ENCODE assay signal across 25 mouse cellular contexts in genomic region chr13:46584860-46585259, GRCm38 (mm10).
DNase-seq lines count a peak whose midpoint lies in the region; ATAC-seq lines count a peak whose summit lies in the region.
"Had no signal": no experiment of that assay in that cellular context is flagged by ENCODE, and none has a peak within 500 bp of the region (broad histone marks: within the 10 kb centered on the region; RNA-seq: fewer than 3 reads in every experiment).

No protein-coding gene starts in this region.

- ATAC-seq in forebrain, embryonic 15.5 days (replicated peaks), result no peak
- ATAC-seq in forebrain, embryonic 11.5 days (replicated peaks; ENCODE audit: low FRiP score), result no peak
- ATAC-seq in midbrain, embryonic 14.5 days (ENCODE audit: low FRiP score, low TSS enrichment), result no peak
- ATAC-seq: CD4-positive, CD25-positive, alpha-beta regulatory T cell, adult 4 months; intestine, embryonic 15.5 days had no signal

- no peaks in the 10 kb centered on the region for H3K27me3 ChIP-seq in forebrain, embryonic 15.5 days
- no peaks in the 10 kb centered on the region for H3K27me3 ChIP-seq in forebrain, embryonic 11.5 days (ENCODE audit: control insufficient read depth, insufficient read depth, low read length)
- no peaks in the 10 kb centered on the region for H3K27me3 ChIP-seq in midbrain, embryonic 14.5 days (ENCODE audit: control insufficient read depth, insufficient read depth, low read length)
- H3K27me3 ChIP-seq: heart, embryonic 13.5 days; intestine, embryonic 15.5 days; lung, embryonic 15.5 days; neural tube, embryonic 13.5 days had no signal

- DNase-seq in forebrain, embryonic 11.5 days (ENCODE audit: low spot score), result no peak
- DNase-seq in layer of hippocampus, adult 18-20 months (ENCODE audit: low spot score in 2 of 2), result peak; percentile 21 to 59
- no peak for DNase-seq in layer of hippocampus, adult 11-12 months (ENCODE audit: low spot score)
- peak; percentile 37 for DNase-seq in layer of hippocampus, adult 9-11 months
- peak; percentile 30 for DNase-seq in midbrain, embryonic 14.5 days
- DNase-seq in lung, adult 18-20 months, result no peak
- DNase-seq in right cerebral cortex, postnatal 10 days (ENCODE audit: low spot score in 2 of 2), result no peak
- DNase-seq: adrenal gland, postnatal 14 days; cerebellum, adult 9-10 months; gastrocnemius, postnatal 14 days; heart, adult 18-20 months; kidney, adult 8-10 months; kidney, postnatal 10 days; lung, postnatal 4 days; right cerebral cortex, postnatal 4 days; thymus, postnatal 25 days had no signal

- H3K9me3 ChIP-seq in forebrain, embryonic 15.5 days, result no peaks in the 10 kb centered on the region
- no peaks in the 10 kb centered on the region for H3K9me3 ChIP-seq in forebrain, embryonic 11.5 days (ENCODE audit: control insufficient read depth, low read length)
- no peaks in the 10 kb centered on the region for H3K9me3 ChIP-seq in midbrain, embryonic 14.5 days (ENCODE audit: control insufficient read depth, low read length)
- H3K9me3 ChIP-seq: heart, embryonic 13.5 days; intestine, embryonic 15.5 days; lung, embryonic 15.5 days; neural tube, embryonic 13.5 days had no signal

- H3K27ac ChIP-seq in forebrain, embryonic 15.5 days (replicated peaks), result peak overlapping the region; percentile 48
- H3K27ac ChIP-seq in forebrain, embryonic 11.5 days (ENCODE audit: low read depth, low read length), result no peak overlapping the region
- no peak overlapping the region for H3K27ac ChIP-seq in midbrain, embryonic 14.5 days (replicated peaks; ENCODE audit: low read depth, low read length)
- H3K27ac ChIP-seq: heart, embryonic 13.5 days; hindbrain, embryonic 14.5 days; intestine, embryonic 15.5 days; liver, embryonic 14.5 days; lung, embryonic 15.5 days; neural tube, embryonic 13.5 days had no signal

- peaks cover 14% of the 10 kb centered on the region for H3K4me1 ChIP-seq in forebrain, embryonic 15.5 days
- no peaks in the 10 kb centered on the region for H3K4me1 ChIP-seq in forebrain, embryonic 11.5 days (replicated peaks; ENCODE audit: control insufficient read depth, insufficient read depth, low read length)
- no peaks in the 10 kb centered on the region for H3K4me1 ChIP-seq in midbrain, embryonic 14.5 days (ENCODE audit: control insufficient read depth, insufficient read depth, low read length)
- H3K4me1 ChIP-seq: intestine, embryonic 15.5 days; lung, embryonic 15.5 days; neural tube, embryonic 13.5 days had no signal

- no peak overlapping the region for H3K4me2 ChIP-seq in forebrain, embryonic 15.5 days (replicated peaks)
- H3K4me2 ChIP-seq in forebrain, embryonic 11.5 days (ENCODE audit: low read depth, low read length, severe bottlenecking), result no peak overlapping the region
- no peak overlapping the region for H3K4me2 ChIP-seq in midbrain, embryonic 14.5 days (ENCODE audit: low read length)
- H3K4me2 ChIP-seq: heart, embryonic 13.5 days; hindbrain, embryonic 14.5 days; intestine, embryonic 15.5 days; lung, embryonic 15.5 days; neural tube, embryonic 13.5 days had no signal

- H3K36me3 ChIP-seq in forebrain, embryonic 15.5 days, result no peaks in the 10 kb centered on the region
- no peaks in the 10 kb centered on the region for H3K36me3 ChIP-seq in forebrain, embryonic 11.5 days (ENCODE audit: control insufficient read depth, insufficient read depth, low read length)
- no peaks in the 10 kb centered on the region for H3K36me3 ChIP-seq in midbrain, embryonic 14.5 days (ENCODE audit: control insufficient read depth, insufficient read depth, low read length)
- H3K36me3 ChIP-seq: intestine, embryonic 15.5 days; lung, embryonic 15.5 days; neural tube, embryonic 13.5 days had no signal

- 46% methylated on average over 7 of the region's 7 CpGs for WGBS in forebrain, embryonic 15.5 days
- 66% methylated on average over 7 of the region's 7 CpGs for WGBS in forebrain, embryonic 11.5 days
- 36% methylated on average over 7 of the region's 7 CpGs for WGBS in midbrain, embryonic 14.5 days

- no peak overlapping the region for H3K9ac ChIP-seq in forebrain, embryonic 15.5 days (replicated peaks)
- no peak overlapping the region for H3K9ac ChIP-seq in forebrain, embryonic 11.5 days (ENCODE audit: low read length)
- no peak overlapping the region for H3K9ac ChIP-seq in midbrain, embryonic 14.5 days (replicated peaks; ENCODE audit: low read length)
- H3K9ac ChIP-seq: heart, embryonic 13.5 days; hindbrain, embryonic 14.5 days; intestine, embryonic 15.5 days; liver, embryonic 14.5 days; lung, embryonic 15.5 days; neural tube, embryonic 13.5 days had no signal

- no peak overlapping the region for H3K4me3 ChIP-seq in forebrain, embryonic 15.5 days
- no peak overlapping the region for H3K4me3 ChIP-seq in forebrain, embryonic 11.5 days (ENCODE audit: low read depth, low read length)
- H3K4me3 ChIP-seq in midbrain, embryonic 14.5 days (replicated peaks; ENCODE audit: low read depth, low read length), result no peak overlapping the region
- H3K4me3 ChIP-seq: heart, embryonic 13.5 days; intestine, embryonic 15.5 days; lung, embryonic 15.5 days; myocyte; neural tube, embryonic 13.5 days had no signal

Comparison
In these comparisons a context has a peak if more than half of its experiments do, and no peak if none do; other contexts are left out.
1. DNase-seq: peak in layer of hippocampus, adult 18-20 months (2 of 2), layer of hippocampus, adult 9-11 months (single experiment) and midbrain, embryonic 14.5 days (single experiment); none in forebrain, embryonic 11.5 days (single experiment), layer of hippocampus, adult 11-12 months (single experiment), lung, adult 18-20 months (0 of 2) and right cerebral cortex, postnatal 10 days (0 of 2).